Mouse (Mus musculus): Measurements from ENCODE around the gene Ttll12. TPM values are rescaled to one million over a fixed set of nuclear protein-coding genes. Genes with fewer than 3 reads are reported as not detected.
A peak's percentile ranks its signal among the peaks of the same experiment; 100 is the strongest.

The Ttll12 gene
- total and polyA plus RNA-seq, 2 experiments = 4.9 to 11.2 TPM

GRCm38 (mm10) chr15:83541647-83542287 lies 53.2 kb downstream of the Ttll12 start:
- no peak overlapping the region for H3K9ac ChIP-seq (ENCODE audit: low read depth, low read length)

GRCm38 (mm10) chr15:83539905-83540304 lies 55.1 kb downstream of the Ttll12 start:
- Histone ChIP-seq H3K79me2 (ENCODE audit: control insufficient read depth, insufficient read depth, low read length) (peaks cover 10% of the 10 kb centered on the region; the same call in 1 of the 2 replicates), H3K36me3 (ENCODE audit: control insufficient read depth, insufficient read depth, low read length) (peaks cover 2% of the 10 kb centered on the region; the same call in 1 of the 2 replicates), H3K4me3 (ENCODE audit: insufficient read depth, low read depth, low read length) (no peak overlapping the region), H3K27me3 (ENCODE audit: control insufficient read depth, insufficient read depth, low read length) (no peaks in the 10 kb centered on the region), H3K9ac (ENCODE audit: low read depth, low read length) (no peak overlapping the region), H3K27ac (replicated peaks; ENCODE audit: insufficient read depth, low read depth, low read length) (no peak overlapping the region; the same call in 1 of the 2 replicates), H3K4me1 (ENCODE audit: control insufficient read depth, insufficient read depth, low read length) (peaks cover 1% of the 10 kb centered on the region)
- DNase-seq (ENCODE audit: extremely low read depth, low read depth, low spot score) = no peak
- WGBS = 48% methylated on average over 4 of the region's 4 CpGs
- TF ChIP-seq POLR2A (IDR thresholded peaks at IDR 0.05; ENCODE audit: extremely low read depth, insufficient read depth, low read length) (no peak), CTCF (IDR thresholded peaks at IDR 0.05; ENCODE audit: low read depth, low read length) (no peak)

More at GRCm38 (mm10) chr15:83541647-83542287, 53.2 kb downstream of the Ttll12 start:
- H3K79me2 ChIP-seq (ENCODE audit: control insufficient read depth, insufficient read depth, low read length) = peaks cover 2% of the 10 kb centered on the region; the same call in 1 of the 2 replicates
- H3K27me3 ChIP-seq (ENCODE audit: control insufficient read depth, insufficient read depth, low read length) = no peaks in the 10 kb centered on the region
- H3K36me3 ChIP-seq (ENCODE audit: control insufficient read depth, insufficient read depth, low read length) = peaks cover 4% of the 10 kb centered on the region; the same call in 1 of the 2 replicates
- no peak for DNase-seq (ENCODE audit: extremely low read depth, low read depth, low spot score)
- 79% methylated on average over 9 of the region's 9 CpGs for WGBS
- no peak overlapping the region for H3K27ac ChIP-seq (replicated peaks; ENCODE audit: insufficient read depth, low read depth, low read length)
- no peaks in the 10 kb centered on the region for H3K4me1 ChIP-seq (ENCODE audit: control insufficient read depth, insufficient read depth, low read length)
- H3K4me3 ChIP-seq (ENCODE audit: insufficient read depth, low read depth, low read length) = no peak overlapping the region
- TF ChIP-seq POLR2A (IDR thresholded peaks at IDR 0.05; ENCODE audit: extremely low read depth, insufficient read depth, low read length) (no peak), CTCF (IDR thresholded peaks at IDR 0.05; ENCODE audit: low read depth, low read length) (no peak)

GRCm38 (mm10) chr15:83538855-83539254 lies 56.1 kb downstream of the Ttll12 start:
- Histone ChIP-seq H3K27me3 (ENCODE audit: control insufficient read depth, insufficient read depth, low read length) (no peaks in the 10 kb centered on the region), H3K4me3 (ENCODE audit: insufficient read depth, low read depth, low read length) (no peak overlapping the region), H3K79me2 (ENCODE audit: control insufficient read depth, insufficient read depth, low read length) (peaks cover 13% of the 10 kb centered on the region; the same call in 1 of the 2 replicates), H3K36me3 (ENCODE audit: control insufficient read depth, insufficient read depth, low read length) (peaks cover 2% of the 10 kb centered on the region; the same call in 1 of the 2 replicates), H3K4me1 (ENCODE audit: control insufficient read depth, insufficient read depth, low read length) (peaks cover 4% of the 10 kb centered on the region), H3K27ac (replicated peaks; ENCODE audit: insufficient read depth, low read depth, low read length) (no peak overlapping the region), H3K9ac (ENCODE audit: low read depth, low read length) (no peak overlapping the region)
- no peak for DNase-seq (ENCODE audit: extremely low read depth, low read depth, low spot score)
- WGBS = 93% methylated on average over 2 of the region's 2 CpGs
- TF ChIP-seq CTCF (IDR thresholded peaks at IDR 0.05; ENCODE audit: low read depth, low read length) (no peak), POLR2A (IDR thresholded peaks at IDR 0.05; ENCODE audit: extremely low read depth, insufficient read depth, low read length) (no peak)

GRCm38 (mm10) chr15:83535890-83536231 lies 59.1 kb downstream of the Ttll12 start:
- no peaks in the 10 kb centered on the region; the same call in 1 of the 2 replicates for H3K36me3 ChIP-seq (ENCODE audit: control insufficient read depth, insufficient read depth, low read length)
- TF ChIP-seq POLR2A (IDR thresholded peaks at IDR 0.05; ENCODE audit: extremely low read depth, insufficient read depth, low read length) (no peak), CTCF (IDR thresholded peaks at IDR 0.05; ENCODE audit: low read depth, low read length) (no peak)
- H3K4me1 ChIP-seq (ENCODE audit: control insufficient read depth, insufficient read depth, low read length) = peaks cover 17% of the 10 kb centered on the region
- H3K27ac ChIP-seq (replicated peaks; ENCODE audit: insufficient read depth, low read depth, low read length) = peak overlapping the region; percentile 43; the same call in 1 of the 2 replicates
- WGBS = 77% methylated on average over 6 of the region's 6 CpGs
- no peaks in the 10 kb centered on the region for H3K27me3 ChIP-seq (ENCODE audit: control insufficient read depth, insufficient read depth, low read length)
- H3K9ac ChIP-seq (ENCODE audit: low read depth, low read length) = no peak overlapping the region
- DNase-seq (ENCODE audit: extremely low read depth, low read depth, low spot score) = peak; percentile 37
- H3K79me2 ChIP-seq (ENCODE audit: control insufficient read depth, insufficient read depth, low read length) = peaks cover 21% of the 10 kb centered on the region; the same call in 1 of the 2 replicates
- H3K4me3 ChIP-seq (ENCODE audit: insufficient read depth, low read depth, low read length) = no peak overlapping the region

- TF ChIP-seq CTCF (IDR thresholded peaks at IDR 0.05; ENCODE audit: low read depth, low read length) (no peak), POLR2A (IDR thresholded peaks at IDR 0.05; ENCODE audit: extremely low read depth, insufficient read depth, low read length) (no peak)
- WGBS = 70% methylated on average over 17 of the region's 17 CpGs
- peak; percentile 26 for DNase-seq (ENCODE audit: extremely low read depth, low read depth, low spot score)
These were observed 59.7 kb downstream of the Ttll12 start for GRCm38 (mm10) chr15:83534960-83535889.

More at GRCm38 (mm10) chr15:83534960-83535889, 59.7 kb downstream of the Ttll12 start:
- Histone ChIP-seq H3K4me3 (ENCODE audit: insufficient read depth, low read depth, low read length) (no peak overlapping the region), H3K36me3 (ENCODE audit: control insufficient read depth, insufficient read depth, low read length) (no peaks in the 10 kb centered on the region; the same call in 1 of the 2 replicates), H3K9ac (ENCODE audit: low read depth, low read length) (no peak overlapping the region), H3K4me1 (ENCODE audit: control insufficient read depth, insufficient read depth, low read length) (peaks cover 18% of the 10 kb centered on the region), H3K79me2 (ENCODE audit: control insufficient read depth, insufficient read depth, low read length) (peaks cover 19% of the 10 kb centered on the region; the same call in 1 of the 2 replicates), H3K27me3 (ENCODE audit: control insufficient read depth, insufficient read depth, low read length) (no peaks in the 10 kb centered on the region), H3K27ac (replicated peaks; ENCODE audit: insufficient read depth, low read depth, low read length) (no peak overlapping the region)
